Mouse (Mus musculus): ENCODE measurements around the gene Dnah6. TPM values are rescaled to one million over a fixed set of nuclear protein-coding genes. Genes with fewer than 3 reads are reported as not detected.
A peak's percentile ranks its signal among the peaks of the same experiment; 100 is the strongest.

Gene Dnah6
- polyA plus RNA-seq, 1 experiment from 2014 or later: not detected

GRCm38 (mm10) chr6:73059596-73060121, 161.8 kb downstream of the Dnah6 start:
- no peak overlapping the region for H3K27ac ChIP-seq
- WGBS (ENCODE audit: missing documents): 73% methylated on average over 7 of the region's 7 CpGs
- H3K4me3 ChIP-seq (ENCODE audit: inconsistent target): no peak overlapping the region
- H3K79me2 ChIP-seq (ENCODE audit: inconsistent target): no peaks in the 10 kb centered on the region
- no peaks in the 10 kb centered on the region for H3K36me3 ChIP-seq (ENCODE audit: inconsistent target)

GRCm38 (mm10) chr6:73059162-73059561, 162.3 kb downstream of the Dnah6 start:
- Histone ChIP-seq H3K27ac (no peak overlapping the region), H3K4me3 (ENCODE audit: inconsistent target) (no peak overlapping the region), H3K79me2 (ENCODE audit: inconsistent target) (no peaks in the 10 kb centered on the region), H3K36me3 (ENCODE audit: inconsistent target) (no peaks in the 10 kb centered on the region)
- 100% methylated on average over 4 of the region's 4 CpGs for WGBS (ENCODE audit: missing documents)

DNA sequence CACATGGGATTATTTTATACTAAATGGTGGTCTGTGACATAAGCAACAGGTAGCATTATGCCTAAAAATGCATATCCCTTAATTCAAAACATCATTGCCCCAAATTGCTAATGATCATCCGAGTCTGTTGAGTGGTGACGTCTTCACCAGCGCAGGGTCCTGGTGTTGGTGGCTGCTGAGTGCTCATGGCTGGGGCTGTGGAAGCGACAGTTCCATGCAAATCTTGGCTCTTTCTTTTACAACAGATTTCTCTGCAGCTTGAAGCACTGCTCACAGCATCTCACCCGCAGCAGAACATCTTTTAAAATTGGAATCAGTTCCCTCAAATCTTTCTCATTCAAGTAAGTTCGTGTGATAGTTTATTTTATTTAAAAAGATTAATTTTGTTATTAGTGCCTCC, 166.1 kb downstream of the Dnah6 start:
- Histone ChIP-seq H3K79me2 (ENCODE audit: inconsistent target) (no peaks in the 10 kb centered on the region), H3K36me3 (ENCODE audit: inconsistent target) (no peaks in the 10 kb centered on the region), H3K27ac (no peak overlapping the region), H3K4me3 (ENCODE audit: inconsistent target) (no peak overlapping the region)
- WGBS (ENCODE audit: missing documents): 95% methylated on average over 6 of the region's 6 CpGs

- H3K4me3 ChIP-seq (ENCODE audit: inconsistent target): no peak overlapping the region
- WGBS (ENCODE audit: missing documents): 92% methylated on average over 6 of the region's 6 CpGs
- no peaks in the 10 kb centered on the region for H3K36me3 ChIP-seq (ENCODE audit: inconsistent target)
- no peaks in the 10 kb centered on the region for H3K79me2 ChIP-seq (ENCODE audit: inconsistent target)
- no peak overlapping the region for H3K27ac ChIP-seq
These were observed 166.6 kb downstream of the Dnah6 start for GRCm38 (mm10) chr6:73054807-73055206.

- H3K27ac ChIP-seq: no peak overlapping the region
- H3K4me3 ChIP-seq (ENCODE audit: inconsistent target): no peak overlapping the region
- H3K36me3 ChIP-seq (ENCODE audit: inconsistent target): no peaks in the 10 kb centered on the region
- 72% methylated on average over 9 of the region's 9 CpGs for WGBS (ENCODE audit: missing documents)
- no peaks in the 10 kb centered on the region for H3K79me2 ChIP-seq (ENCODE audit: inconsistent target)
These were observed 167.9 kb downstream of the Dnah6 start for GRCm38 (mm10) chr6:73053526-73053925.

GRCm38 (mm10) chr6:73047259-73047658, 174.2 kb downstream of the Dnah6 start:
- WGBS (ENCODE audit: missing documents): 95% methylated on average over 6 of the region's 7 CpGs
- H3K79me2 ChIP-seq (ENCODE audit: inconsistent target): no peaks in the 10 kb centered on the region
- no peaks in the 10 kb centered on the region for H3K36me3 ChIP-seq (ENCODE audit: inconsistent target)
- no peak overlapping the region for H3K27ac ChIP-seq
- H3K4me3 ChIP-seq (ENCODE audit: inconsistent target): no peak overlapping the region

- no peaks in the 10 kb centered on the region for H3K36me3 ChIP-seq (ENCODE audit: inconsistent target)
- H3K79me2 ChIP-seq (ENCODE audit: inconsistent target): no peaks in the 10 kb centered on the region
- 98% methylated on average over 3 of the region's 3 CpGs for WGBS (ENCODE audit: missing documents)
- no peak overlapping the region for H3K4me3 ChIP-seq (ENCODE audit: inconsistent target)
- H3K27ac ChIP-seq: no peak overlapping the region
These were observed 175.5 kb downstream of the Dnah6 start for GRCm38 (mm10) chr6:73045944-73046343.

DNA sequence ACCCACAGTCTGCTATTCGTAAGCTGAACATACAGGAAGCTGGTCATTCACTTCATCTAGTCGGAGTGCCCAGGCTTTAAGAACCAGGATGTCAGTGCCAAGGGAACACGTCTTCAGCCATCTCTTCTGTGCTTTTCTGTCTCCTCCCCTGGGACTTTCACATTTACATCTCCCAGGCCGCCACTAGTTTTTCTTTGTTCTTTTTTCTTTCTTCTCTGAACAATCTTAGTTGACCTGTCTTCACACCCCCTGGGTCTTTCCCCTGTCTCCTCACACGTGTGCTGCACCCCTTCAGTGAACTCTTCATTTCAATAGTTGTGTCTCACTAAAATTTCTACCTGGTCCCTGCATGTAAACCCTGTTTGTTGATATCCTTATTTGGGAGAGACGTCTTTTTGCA, 179.2 kb downstream of the Dnah6 start:
- H3K79me2 ChIP-seq (ENCODE audit: inconsistent target): no peaks in the 10 kb centered on the region
- no peaks in the 10 kb centered on the region for H3K36me3 ChIP-seq (ENCODE audit: inconsistent target)
- H3K27ac ChIP-seq: no peak overlapping the region
- H3K4me3 ChIP-seq (ENCODE audit: inconsistent target): no peak overlapping the region
- WGBS (ENCODE audit: missing documents): 92% methylated on average over 6 of the region's 6 CpGs

- Histone ChIP-seq H3K27ac (no peak overlapping the region), H3K36me3 (ENCODE audit: inconsistent target) (no peaks in the 10 kb centered on the region)
- 51% methylated on average over 2 of the region's 2 CpGs for WGBS (ENCODE audit: missing documents)
These were observed 183.2 kb downstream of the Dnah6 start for GRCm38 (mm10) chr6:73038291-73038690.

DNA sequence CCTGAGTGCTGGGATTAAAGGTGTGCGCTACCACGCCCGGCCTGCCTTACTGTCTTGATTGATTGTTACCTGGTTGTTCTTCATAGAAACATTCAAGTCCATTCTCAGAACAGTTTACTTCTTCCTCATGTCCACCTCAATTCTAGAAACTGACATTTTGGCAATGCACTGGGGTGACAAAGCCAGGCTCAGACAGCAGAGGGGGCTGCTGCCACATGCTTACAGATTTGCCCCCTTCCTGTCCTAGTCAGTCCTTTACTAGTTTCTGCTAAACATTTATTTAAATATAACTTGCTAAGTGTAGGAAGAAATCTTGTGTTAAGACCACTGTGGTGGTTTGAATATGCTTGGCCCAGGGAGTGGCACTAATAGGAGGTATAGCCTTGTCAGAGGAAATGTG, 192.6 kb downstream of the Dnah6 start:
- WGBS (ENCODE audit: missing documents): 97% methylated on average over 3 of the region's 3 CpGs
- Histone ChIP-seq H3K4me3 (ENCODE audit: inconsistent target) (no peak overlapping the region), H3K36me3 (ENCODE audit: inconsistent target) (no peaks in the 10 kb centered on the region), H3K79me2 (ENCODE audit: inconsistent target) (no peaks in the 10 kb centered on the region), H3K27ac (no peak overlapping the region)

More at GRCm38 (mm10) chr6:73038291-73038690, 183.2 kb downstream of the Dnah6 start:
- no peak overlapping the region for H3K4me3 ChIP-seq (ENCODE audit: inconsistent target)
- no peaks in the 10 kb centered on the region for H3K79me2 ChIP-seq (ENCODE audit: inconsistent target)

DNA sequence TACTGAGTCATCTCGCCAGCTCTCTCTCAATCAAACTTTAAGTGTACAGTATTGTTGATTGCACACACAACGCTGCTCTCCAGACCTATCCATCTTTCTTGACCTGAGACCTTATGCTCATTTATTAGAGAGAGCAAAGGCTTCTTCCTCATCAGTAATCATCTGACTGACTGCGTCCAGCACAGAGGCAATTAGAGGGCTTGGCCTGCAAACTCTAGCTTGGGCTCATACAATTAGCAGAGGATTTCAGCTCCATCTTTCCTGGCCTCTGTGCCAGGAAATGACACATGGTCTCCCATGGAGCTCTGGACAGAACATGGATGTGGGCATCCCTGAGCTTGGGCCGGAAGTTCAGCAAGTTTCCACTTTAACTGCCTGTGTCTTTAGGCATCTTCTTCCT, 193.6 kb downstream of the Dnah6 start:
- no peak overlapping the region for H3K27ac ChIP-seq
- H3K79me2 ChIP-seq (ENCODE audit: inconsistent target): no peaks in the 10 kb centered on the region
- H3K36me3 ChIP-seq (ENCODE audit: inconsistent target): no peaks in the 10 kb centered on the region
- no peak overlapping the region for H3K4me3 ChIP-seq (ENCODE audit: inconsistent target)
- WGBS (ENCODE audit: missing documents): 85% methylated on average over 4 of the region's 4 CpGs

DNA sequence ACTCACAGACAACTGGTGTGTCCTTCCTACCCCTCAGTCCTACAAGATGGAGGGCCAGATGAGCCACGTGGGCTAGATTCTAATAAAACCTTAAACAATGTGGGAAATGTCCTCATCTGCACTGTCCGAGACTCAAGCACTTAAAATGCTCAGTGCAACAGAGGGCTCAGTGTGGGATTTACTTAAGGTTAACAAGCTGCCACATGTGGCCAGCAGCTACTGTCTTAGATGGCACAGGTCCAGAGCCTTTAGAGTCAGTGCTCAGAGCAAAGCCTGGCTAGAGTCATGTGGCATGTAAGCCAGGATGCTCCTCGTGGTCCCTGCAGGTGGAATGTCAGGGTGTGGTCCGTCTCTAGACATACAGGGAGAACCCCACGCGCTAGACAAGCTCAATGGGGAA, 194.6 kb downstream of the Dnah6 start:
- Histone ChIP-seq H3K36me3 (ENCODE audit: inconsistent target) (no peaks in the 10 kb centered on the region), H3K27ac (no peak overlapping the region), H3K79me2 (ENCODE audit: inconsistent target) (no peaks in the 10 kb centered on the region), H3K4me3 (ENCODE audit: inconsistent target) (no peak overlapping the region)
- 92% methylated on average over 6 of the region's 6 CpGs for WGBS (ENCODE audit: missing documents)

GRCm38 (mm10) chr6:73020061-73020460, 201.4 kb downstream of the Dnah6 start:
- Histone ChIP-seq H3K27ac (no peak overlapping the region), H3K36me3 (ENCODE audit: inconsistent target) (no peaks in the 10 kb centered on the region), H3K4me3 (ENCODE audit: inconsistent target) (no peak overlapping the region), H3K79me2 (ENCODE audit: inconsistent target) (no peaks in the 10 kb centered on the region)
- WGBS (ENCODE audit: missing documents): 10% methylated on average over 3 of the region's 3 CpGs

DNA sequence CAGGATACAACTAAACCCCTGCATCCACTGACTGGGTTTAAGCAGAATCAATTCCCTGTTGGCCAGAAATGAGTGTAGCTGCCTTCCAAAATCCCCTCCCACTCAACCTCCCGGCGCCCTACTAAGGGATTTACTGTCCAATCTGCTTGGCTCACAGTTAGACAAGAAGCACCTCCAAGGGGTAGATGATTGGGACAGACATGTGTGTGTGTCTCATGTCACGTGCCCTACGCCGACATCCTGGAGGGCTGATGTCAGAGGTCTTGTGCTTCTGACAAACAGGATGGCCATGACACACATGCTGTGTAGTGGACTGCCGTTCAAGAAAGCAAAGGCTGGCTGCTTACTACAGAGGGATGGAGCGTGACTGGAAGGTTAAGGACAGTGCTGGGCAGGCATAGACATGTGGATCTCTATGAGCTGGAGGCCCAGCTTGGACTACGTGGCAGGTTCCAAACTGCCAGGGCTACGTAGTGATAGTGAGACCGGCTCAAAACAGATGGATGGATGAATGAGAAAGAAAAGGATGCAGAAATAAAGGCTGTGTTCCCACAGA, 202.6 kb downstream of the Dnah6 start:
- no peak overlapping the region for H3K4me3 ChIP-seq (ENCODE audit: inconsistent target)
- H3K27ac ChIP-seq: peak overlapping the region; percentile 24
- no peaks in the 10 kb centered on the region for H3K36me3 ChIP-seq (ENCODE audit: inconsistent target)
- no peaks in the 10 kb centered on the region for H3K79me2 ChIP-seq (ENCODE audit: inconsistent target)
- WGBS (ENCODE audit: missing documents): 92% methylated on average over 10 of the region's 10 CpGs

- Histone ChIP-seq H3K4me3 (ENCODE audit: inconsistent target) (no peak overlapping the region), H3K36me3 (ENCODE audit: inconsistent target) (no peaks in the 10 kb centered on the region), H3K79me2 (ENCODE audit: inconsistent target) (no peaks in the 10 kb centered on the region), H3K27ac (no peak overlapping the region)
- WGBS (ENCODE audit: missing documents): 95% methylated on average over 13 of the region's 13 CpGs
These were observed 206.9 kb downstream of the Dnah6 start for GRCm38 (mm10) chr6:73014317-73015160.

Measured in macrophage (primary cell).